Comparison of ENCODE assay signal across 28 mouse cellular contexts in genomic region chr5:119066666-119067065, GRCm38 (mm10).
DNase-seq lines count a peak whose midpoint lies in the region; ATAC-seq and TF ChIP-seq lines count a peak whose summit lies in the region.
"Had no signal": no experiment of that assay in that cellular context is flagged by ENCODE, and none has a peak within 500 bp of the region (broad histone marks: within the 10 kb centered on the region; RNA-seq: fewer than 3 reads in every experiment).

No protein-coding gene starts in this region.

- H3K9ac ChIP-seq in intestine, embryonic 15.5 days, result no peak overlapping the region; the same call in 1 of the 2 replicates
- no peak overlapping the region for H3K9ac ChIP-seq in midbrain, embryonic 13.5 days (replicated peaks)
- H3K9ac ChIP-seq: embryonic facial prominence, embryonic 12.5 days; heart, embryonic 15.5 days; limb, embryonic 12.5 days; liver, embryonic 15.5 days; lung, embryonic 15.5 days; neural tube, embryonic 13.5 days had no signal

- DNase-seq in kidney, adult 2 months, result peak; percentile 32
- DNase-seq in kidney, postnatal 4 days, result no peak
- peak; percentile 14 to 18 for DNase-seq in left cerebral cortex, postnatal 36 days (ENCODE audit: low spot score in 2 of 2)
- no peak for DNase-seq in left cerebral cortex, adult 2 months (ENCODE audit: extremely low spot score in 1 of 2, low spot score in 2 of 2)
- no peak for DNase-seq in urinary bladder, postnatal 10 days (ENCODE audit: low spot score)
- DNase-seq: adrenal gland, postnatal 10 days; cerebellum, adult 11-12 months; cerebellum, adult 9-11 months; embryo, embryonic 11 days; gastrocnemius, postnatal 14 days; heart, adult 11 months; kidney, adult 11 months had no signal

- TF ChIP-seq POLR2A in kidney, adult 2 months (IDR thresholded peaks at IDR 0.05; ENCODE audit: low read depth, low read length), result no peak
- no peak for TF ChIP-seq POLR2A in small intestine, adult 2 months (IDR thresholded peaks at IDR 0.05; ENCODE audit: low read depth, low read length)

- intact Hi-C loops in left cerebral cortex, postnatal 36 days (cut with DNase I), result no loop called here
- intact Hi-C loops in left cerebral cortex, adult 2 months (cut with DNase I), result no loop called here

- no peak overlapping the region for H3K27ac ChIP-seq in kidney, adult 2 months (ENCODE audit: insufficient read depth, low read depth, low read length)
- no peak overlapping the region for H3K27ac ChIP-seq in left cerebral cortex, adult 2 months
- 0 out of 2 replicates have a peak overlapping the region, but pooled peaks have one; percentile 17 for H3K27ac ChIP-seq in intestine, embryonic 15.5 days
- peak overlapping the region; percentile 88 for H3K27ac ChIP-seq in small intestine, adult 2 months (ENCODE audit: insufficient read depth, low read depth, low read length)
- no peak overlapping the region for H3K27ac ChIP-seq in midbrain, embryonic 13.5 days
- H3K27ac ChIP-seq: embryonic facial prominence, embryonic 12.5 days; forebrain, embryonic 10.5 days; heart, embryonic 10.5 days; heart, embryonic 15.5 days; limb, embryonic 12.5 days; liver, embryonic 15.5 days; lung, embryonic 15.5 days; midbrain, embryonic 10.5 days; neural tube, embryonic 13.5 days had no signal

- H3K27me3 ChIP-seq in kidney, adult 2 months (replicated peaks; ENCODE audit: control insufficient read depth, insufficient read depth, low read length), result no peaks in the 10 kb centered on the region
- no peaks in the 10 kb centered on the region for H3K27me3 ChIP-seq in intestine, embryonic 15.5 days (replicated peaks)
- H3K27me3 ChIP-seq in small intestine, adult 2 months (ENCODE audit: control insufficient read depth, insufficient read depth, low read length), result no peaks in the 10 kb centered on the region
- 0 out of 2 replicates have a peak, but pooled peaks cover 3% of the 10 kb centered on the region for H3K27me3 ChIP-seq in midbrain, embryonic 13.5 days
- H3K27me3 ChIP-seq: embryonic facial prominence, embryonic 12.5 days; heart, embryonic 15.5 days; liver, embryonic 15.5 days; lung, embryonic 15.5 days; neural tube, embryonic 13.5 days; Patski had no signal

- TF ChIP-seq CTCF in kidney, adult 2 months (conservative IDR thresholded peaks at IDR 0.05; ENCODE audit: insufficient read depth, insufficient read length, low read depth, low read length), result no peak
- TF ChIP-seq CTCF in left cerebral cortex, adult 2 months (IDR thresholded peaks at IDR 0.05), result no peak
- TF ChIP-seq CTCF in small intestine, adult 2 months (IDR thresholded peaks at IDR 0.05; ENCODE audit: extremely low read depth, insufficient read length, insufficient replicate concordance, low read depth, low read length), result no peak

- H3K36me3 ChIP-seq in kidney, adult 2 months (ENCODE audit: control insufficient read depth, insufficient read depth, low read length), result no peaks in the 10 kb centered on the region
- no peaks in the 10 kb centered on the region for H3K36me3 ChIP-seq in intestine, embryonic 15.5 days
- no peaks in the 10 kb centered on the region for H3K36me3 ChIP-seq in small intestine, adult 2 months (ENCODE audit: control insufficient read depth, insufficient read depth, low read length)
- no peaks in the 10 kb centered on the region for H3K36me3 ChIP-seq in midbrain, embryonic 13.5 days
- H3K36me3 ChIP-seq: embryonic facial prominence, embryonic 12.5 days; forebrain, embryonic 10.5 days; heart, embryonic 10.5 days; heart, embryonic 15.5 days; limb, embryonic 12.5 days; liver, embryonic 15.5 days; lung, embryonic 15.5 days; midbrain, embryonic 10.5 days; neural tube, embryonic 13.5 days had no signal

- 67% methylated on average over 6 of the region's 6 CpGs for WGBS in kidney, adult 2 months
- WGBS in intestine, embryonic 15.5 days, result 31% methylated on average over 6 of the region's 6 CpGs
- WGBS in small intestine, adult 2 months, result 20% methylated on average over 6 of the region's 6 CpGs
- WGBS in midbrain, embryonic 13.5 days, result 92% methylated on average over 6 of the region's 6 CpGs

- H3K4me3 ChIP-seq in kidney, adult 2 months (ENCODE audit: insufficient read depth, low read depth, low read length), result no peak overlapping the region
- no peak overlapping the region for H3K4me3 ChIP-seq in left cerebral cortex, adult 2 months
- H3K4me3 ChIP-seq in intestine, embryonic 15.5 days (replicated peaks), result no peak overlapping the region
- H3K4me3 ChIP-seq in small intestine, adult 2 months (ENCODE audit: low read depth, low read length), result no peak overlapping the region
- no peak overlapping the region for H3K4me3 ChIP-seq in midbrain, embryonic 13.5 days (replicated peaks)
- H3K4me3 ChIP-seq: embryonic facial prominence, embryonic 12.5 days; forebrain, embryonic 10.5 days; heart, embryonic 10.5 days; heart, embryonic 15.5 days; limb, embryonic 12.5 days; liver, embryonic 15.5 days; lung, embryonic 15.5 days; midbrain, embryonic 10.5 days; neural tube, embryonic 13.5 days had no signal

- no peaks in the 10 kb centered on the region for H3K4me1 ChIP-seq in kidney, adult 2 months (ENCODE audit: control insufficient read depth, insufficient read depth, low read length)
- peaks cover 10% of the 10 kb centered on the region; the same call in 1 of the 2 replicates for H3K4me1 ChIP-seq in intestine, embryonic 15.5 days (replicated peaks)
- H3K4me1 ChIP-seq in small intestine, adult 2 months (ENCODE audit: control insufficient read depth, insufficient read depth, insufficient read length, low read length), result peaks cover 19% of the 10 kb centered on the region
- H3K4me1 ChIP-seq in midbrain, embryonic 13.5 days (replicated peaks), result no peaks in the 10 kb centered on the region
- H3K4me1 ChIP-seq: embryonic facial prominence, embryonic 12.5 days; forebrain, embryonic 10.5 days; heart, embryonic 10.5 days; heart, embryonic 15.5 days; liver, embryonic 15.5 days; lung, embryonic 15.5 days; midbrain, embryonic 10.5 days; neural tube, embryonic 13.5 days had no signal

- no peak overlapping the region for H3K4me2 ChIP-seq in intestine, embryonic 15.5 days (replicated peaks)
- no peak overlapping the region for H3K4me2 ChIP-seq in midbrain, embryonic 13.5 days (replicated peaks)
- H3K4me2 ChIP-seq: embryonic facial prominence, embryonic 12.5 days; heart, embryonic 15.5 days; limb, embryonic 12.5 days; liver, embryonic 15.5 days; lung, embryonic 15.5 days; neural tube, embryonic 13.5 days had no signal

- ATAC-seq in intestine, embryonic 15.5 days, result no peak
- no peak for ATAC-seq in midbrain, embryonic 13.5 days
- ATAC-seq: forebrain, embryonic 16.5 days; hindbrain, embryonic 16.5 days; midbrain, embryonic 16.5 days; Patski had no signal

- no peaks in the 10 kb centered on the region for H3K9me3 ChIP-seq in intestine, embryonic 15.5 days
- no peaks in the 10 kb centered on the region for H3K9me3 ChIP-seq in midbrain, embryonic 13.5 days
- H3K9me3 ChIP-seq: embryonic facial prominence, embryonic 12.5 days; forebrain, embryonic 10.5 days; heart, embryonic 10.5 days; heart, embryonic 15.5 days; liver, embryonic 15.5 days; lung, embryonic 15.5 days; midbrain, embryonic 10.5 days; neural tube, embryonic 13.5 days had no signal

Comparison
In these comparisons a context has a peak if more than half of its experiments do, and no peak if none do; other contexts are left out.
1. DNase-seq: peak in kidney, adult 2 months (single experiment) and left cerebral cortex, postnatal 36 days (2 of 2); none in kidney, postnatal 4 days (0 of 2), left cerebral cortex, adult 2 months (0 of 2) and urinary bladder, postnatal 10 days (single experiment).
2. H3K27ac ChIP-seq: peak in intestine, embryonic 15.5 days (single experiment) and small intestine, adult 2 months (single experiment); none in kidney, adult 2 months (single experiment), left cerebral cortex, adult 2 months (single experiment) and midbrain, embryonic 13.5 days (single experiment).